Mouse (Mus musculus) neutrophil, adult 65 days (primary cell): ENCODE measurements around the gene Cfd. TPM values are rescaled to one million over a fixed set of nuclear protein-coding genes. Genes with fewer than 3 reads are reported as not detected.

Experiments
- total RNA-seq: library from RNA; stranded (reverse); gene quantifications from 2 replicates; pipeline ENCODE4 v1.2.4, GENCODE M21; 2023

The Cfd gene
- not detected in 2 replicates for total RNA-seq

DNA sequence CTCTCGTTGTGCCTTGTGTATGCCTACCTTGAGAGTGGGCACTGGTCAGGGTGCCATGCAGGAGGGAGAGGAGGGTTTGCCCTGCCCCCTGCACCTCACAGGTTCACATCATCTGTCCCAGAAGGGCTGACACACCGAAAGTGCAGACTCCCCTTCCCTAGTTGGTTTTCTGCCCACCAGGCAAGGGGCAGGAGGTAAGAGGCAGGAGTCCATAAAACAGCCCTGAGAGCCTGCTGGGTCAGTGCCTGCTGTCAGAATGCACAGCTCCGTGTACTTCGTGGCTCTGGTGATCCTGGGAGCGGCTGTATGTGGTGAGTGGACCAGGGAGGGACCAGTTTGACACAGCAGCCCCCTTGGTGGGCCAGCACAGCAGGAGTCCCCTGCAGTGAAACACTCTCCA lies at the start of gene Cfd:
Gene Cfd (plus strand): TSS at position 184 of the 400 bp plus-strand sequence.

GRCm38 (mm10) chr10:79853860-79854795 lies 36.5 kb upstream of the Cfd start, which contains the start of gene Ptbp1:
TSS of gene Ptbp1 (plus strand) at chr10:79854427.

DNA sequence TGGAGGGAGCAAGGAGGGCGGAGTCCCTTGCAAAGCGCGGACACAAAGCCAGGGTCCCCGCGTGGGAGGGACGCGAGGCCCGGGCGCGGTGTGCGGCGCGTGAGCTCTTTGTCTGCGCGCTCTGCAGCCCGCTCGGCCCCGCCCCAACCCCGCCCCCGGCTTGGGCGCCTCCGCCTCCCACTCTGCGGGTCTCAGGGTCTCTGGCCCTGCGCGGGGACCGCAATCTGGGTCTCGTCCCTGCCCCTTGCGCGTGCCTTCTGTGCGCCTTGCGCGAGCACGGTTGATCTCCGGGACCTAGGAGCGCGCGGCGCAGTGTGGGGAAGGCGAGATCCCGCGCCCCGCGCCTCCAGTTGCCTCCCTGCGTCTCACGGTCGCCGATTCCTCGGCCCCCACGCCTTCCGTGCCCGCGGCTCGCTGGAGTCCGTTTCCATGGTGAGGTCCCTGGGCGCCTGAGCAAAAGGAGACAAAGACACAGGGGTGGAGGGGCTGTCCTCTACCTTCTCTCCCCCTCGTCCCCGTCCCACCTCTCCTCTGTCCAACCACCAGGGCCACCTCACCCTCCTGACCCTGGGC lies 16.3 kb upstream of the Cfd start, which contains the start of the genes Prtn3 and Plppr3:
Gene Prtn3 (plus strand): TSS at position 187 of the 573 bp plus-strand sequence.
Gene Plppr3 (minus strand): TSS at position 345 of the 573 bp plus-strand sequence.

GRCm38 (mm10) chr10:79886054-79886453 lies 4.6 kb upstream of the Cfd start, which contains the start of gene Elane:
TSS of gene Elane (plus strand) at chr10:79886247.

GRCm38 (mm10) chr10:79908167-79909091 lies 17.8 kb downstream of the Cfd start, which contains the start of gene Med16:
TSS of gene Med16 (minus strand) at chr10:79908923.

GRCm38 (mm10) chr10:79910556-79910955 lies 19.9 kb downstream of the Cfd start, which contains the start of gene Gm26602:
TSS of gene Gm26602 (plus strand) at chr10:79910856.

GRCm38 (mm10) chr10:79916808-79917531 lies 26.3 kb downstream of the Cfd start, which contains the start of gene Kiss1r:
TSS of gene Kiss1r (plus strand) at chr10:79916971.

DNA sequence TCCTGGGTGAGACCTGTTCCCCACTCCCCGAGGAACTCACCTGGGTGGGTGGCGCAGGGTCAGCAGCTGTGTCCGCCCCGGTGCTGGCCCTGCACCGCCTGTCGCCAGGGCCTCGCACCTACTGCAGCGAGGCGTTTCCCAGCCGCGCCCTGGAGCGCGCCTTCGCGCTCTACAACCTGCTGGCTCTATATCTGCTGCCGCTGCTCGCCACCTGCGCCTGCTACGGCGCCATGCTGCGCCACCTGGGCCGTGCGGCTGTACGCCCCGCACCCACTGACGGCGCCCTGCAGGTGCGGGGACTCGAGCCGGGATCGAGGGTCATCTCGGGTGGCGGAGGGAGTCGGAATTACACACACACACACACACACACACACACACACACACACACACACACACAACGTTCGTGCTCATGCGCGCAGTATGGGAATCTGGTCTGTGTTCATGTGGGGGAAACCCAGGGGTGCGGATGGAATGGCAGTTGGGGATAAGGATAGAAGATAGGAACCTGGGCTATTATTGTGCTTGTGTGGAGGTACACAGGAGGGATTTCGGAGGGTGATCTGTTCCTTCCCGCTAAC lies 30.4 kb downstream of the Cfd start, which contains the start of gene R3hdm4:
Gene R3hdm4 (minus strand): TSS at position 251 of the 578 bp plus-strand sequence.

GRCm38 (mm10) chr10:79926491-79927323 lies 36.1 kb downstream of the Cfd start, which contains the start of gene Arid3a:
TSS of gene Arid3a (plus strand) at chr10:79927043.

Other genes with a start within 250 kb of the Cfd start
- gene Odf3l2, start 245.1 kb upstream of the Cfd start, total RNA-seq: not detected in 2 replicates
- gene Madcam1, start 226.3 kb upstream of the Cfd start, total RNA-seq: not detected in 2 replicates
- 16.1 and 19.4 TPM in 2 replicates for gene Tpgs1, start 221.5 kb upstream of the Cfd start, total RNA-seq
- 62.7 and 69.8 TPM in 2 replicates for gene Cdc34, start 208.7 kb upstream of the Cfd start, total RNA-seq
- 1.6 and 2.3 TPM in 2 replicates for gene Gzmm, start 201.8 kb upstream of the Cfd start, total RNA-seq
- 78.7 and 95.6 TPM in 2 replicates for gene Bsg, start 186.4 kb upstream of the Cfd start, total RNA-seq
- gene Hcn2, start 174.2 kb upstream of the Cfd start, total RNA-seq: not detected in 2 replicates
- gene Polrmt, start 144.3 kb upstream of the Cfd start, total RNA-seq: 10.1 and 11.3 TPM in 2 replicates
- not detected in 2 replicates for gene Fgf22, start 135.8 kb upstream of the Cfd start, total RNA-seq
- 18.7 and 24.0 TPM in 2 replicates for gene Rnf126, start 123.9 kb upstream of the Cfd start, total RNA-seq
- 3.4 and 5.5 TPM in 2 replicates for gene Fstl3, start 113.6 kb upstream of the Cfd start, total RNA-seq
- 15.8 and 16.6 TPM in 2 replicates for gene Prss57, start 99.9 kb upstream of the Cfd start, total RNA-seq
- 104 and 146 TPM in 2 replicates for gene Palm, start 97.3 kb upstream of the Cfd start, total RNA-seq
- 0.60 and 1.1 TPM in 2 replicates for gene Misp, start 69.9 kb upstream of the Cfd start, total RNA-seq
- gene Ptbp1, start 36.4 kb upstream of the Cfd start, total RNA-seq: 224 and 230 TPM in 2 replicates
- 374 and 461 TPM in 2 replicates for gene Prtn3, start 16.4 kb upstream of the Cfd start, total RNA-seq
- 21.5 and 22.3 TPM in 2 replicates for gene Plppr3, start 16.2 kb upstream of the Cfd start, total RNA-seq
- gene Elane, start 4.6 kb upstream of the Cfd start, total RNA-seq: 409 and 433 TPM in 2 replicates
- gene Med16, start 18.1 kb downstream of the Cfd start, total RNA-seq: 38.8 and 45.7 TPM in 2 replicates
- not detected in 2 replicates for gene Gm26602, start 20.0 kb downstream of the Cfd start, total RNA-seq
- gene Kiss1r, start 26.1 kb downstream of the Cfd start, total RNA-seq: 5.0 and 5.7 TPM in 2 replicates
- 563 and 732 TPM in 2 replicates for gene R3hdm4, start 30.4 kb downstream of the Cfd start, total RNA-seq
- gene Arid3a, start 36.2 kb downstream of the Cfd start, total RNA-seq: 203 and 226 TPM in 2 replicates
- 13.5 and 19.5 TPM in 2 replicates for gene Wdr18, start 69.3 kb downstream of the Cfd start, total RNA-seq
- gene Grin3b, start 79.9 kb downstream of the Cfd start, total RNA-seq: 0.16 and 0.19 TPM in 2 replicates
- 65.1 and 75.1 TPM in 2 replicates for gene Tmem259, start 93.5 kb downstream of the Cfd start, total RNA-seq
- 381 and 568 TPM in 2 replicates for gene Cnn2, start 97.7 kb downstream of the Cfd start, total RNA-seq
- 105 and 153 TPM in 2 replicates for gene Abca7, start 105.6 kb downstream of the Cfd start, total RNA-seq
- 445 and 546 TPM in 2 replicates for gene Arhgap45, start 125.8 kb downstream of the Cfd start, total RNA-seq
- 31.6 and 36.0 TPM in 2 replicates for gene Polr2e, start 148.9 kb downstream of the Cfd start, total RNA-seq
- 228 and 229 TPM in 2 replicates for gene Gpx4, start 156.3 kb downstream of the Cfd start, total RNA-seq
- 164 and 210 TPM in 2 replicates for gene Sbno2, start 214.7 kb downstream of the Cfd start, total RNA-seq
- gene Stk11, start 224.9 kb downstream of the Cfd start, total RNA-seq: 193 and 249 TPM in 2 replicates
- gene Atp5d, start 247.8 kb downstream of the Cfd start, total RNA-seq: 81.5 and 92.7 TPM in 2 replicates
- gene Cbarp, start 250.0 kb downstream of the Cfd start, total RNA-seq: 0.61 and 1.3 TPM in 2 replicates